Mouse (Mus musculus): ENCODE measurements at regions not wholly inside any gene's neighbourhood (a gene's known extent, or its start where the extent isn't known, plus 50 kb on each side); places are given as distances from the start of the nearest gene placed in this dataset.

- H3K36me3 ChIP-seq (replicated peaks in 1 of 2; ENCODE audit: control insufficient read depth in 1 of 2, insufficient read depth in 1 of 2, low read length in 1 of 2): no peaks in the 10 kb centered on the region
- in situ Hi-C loops (cut with MboI; ENCODE audit: low pct_ligation_motif_present, low pct_unique_long_range_greater_than_20kb, low sequenced_read_pairs) (no loop called here), dilution Hi-C loops (cut with MboI; ENCODE audit: extremely low pct_ligation_motif_present, extremely low pct_unique_long_range_greater_than_20kb, low sequenced_read_pairs) (no loop called here)
- H3K27ac ChIP-seq (ENCODE audit: insufficient read depth, low read depth): no peak overlapping the region
- no peaks in the 10 kb centered on the region for H3K79me2 ChIP-seq (replicated peaks; ENCODE audit: control insufficient read depth, extremely low read depth, insufficient read depth, poor library complexity, severe bottlenecking)
- H3K27me3 ChIP-seq (replicated peaks): peaks cover 2% of the 10 kb centered on the region
- TF ChIP-seq ZMIZ1 (IDR thresholded peaks at IDR 0.05; ENCODE audit: low read depth, low read length): no peak
- TF ChIP-seq RAD21 (IDR thresholded peaks at IDR 0.05; ENCODE audit: low read depth, low read length): no peak
- no peak for TF ChIP-seq ELF1 (IDR thresholded peaks at IDR 0.05; ENCODE audit: low read depth, low read length)
- TF ChIP-seq MAX (IDR thresholded peaks at IDR 0.05; ENCODE audit: low read length): no peak
- TF ChIP-seq UBTF (IDR thresholded peaks at IDR 0.05; ENCODE audit: low read depth, low read length): no peak
- no peak for TF ChIP-seq RCOR1 (conservative IDR thresholded peaks at IDR 0.05; ENCODE audit: low read depth, low read length)
- TF ChIP-seq ETS1 (conservative IDR thresholded peaks at IDR 0.05; ENCODE audit: low read depth, low read length): no peak
- no peak for TF ChIP-seq MXI1 (IDR thresholded peaks at IDR 0.05; ENCODE audit: low read depth, low read length)
- TF ChIP-seq CTCF (conservative IDR thresholded peaks at IDR 0.05 in 1 of 2, IDR thresholded peaks at IDR 0.05 in 1 of 2; ENCODE audit: low read depth in 2 of 2, low read length in 2 of 2): no peak
- no peak for TF ChIP-seq USF1 (IDR thresholded peaks at IDR 0.05; ENCODE audit: low read depth, low read length)
- no peak for TF ChIP-seq HCFC1 (IDR thresholded peaks at IDR 0.05; ENCODE audit: low read depth, low read length)
- TF ChIP-seq KAT2A (IDR thresholded peaks at IDR 0.05; ENCODE audit: insufficient replicate concordance, low read length): no peak
- TF ChIP-seq GABPA (IDR thresholded peaks at IDR 0.05; ENCODE audit: insufficient replicate concordance, low read depth, low read length): no peak
- TF ChIP-seq SMC3 (IDR thresholded peaks at IDR 0.05; ENCODE audit: low read depth, low read length): no peak
- no peak for TF ChIP-seq MEF2A (IDR thresholded peaks at IDR 0.05; ENCODE audit: borderline replicate concordance, low read depth, low read length)
- TF ChIP-seq JUN (IDR thresholded peaks at IDR 0.05; ENCODE audit: insufficient read depth, low read depth, low read length): no peak
- TF ChIP-seq MAFK (IDR thresholded peaks at IDR 0.05; ENCODE audit: insufficient replicate concordance, low read length): no peak
- no peak for TF ChIP-seq IRF4 (IDR thresholded peaks at IDR 0.05; ENCODE audit: low read depth, low read length)
- no peak for TF ChIP-seq POLR2AphosphoS2 (IDR thresholded peaks at IDR 0.05; ENCODE audit: low read depth, low read length)
- H3K9me3 ChIP-seq (replicated peaks; ENCODE audit: low read length): no peaks in the 10 kb centered on the region
- no peaks in the 10 kb centered on the region for H3K4me1 ChIP-seq (ENCODE audit: control insufficient read depth in 1 of 2, insufficient read depth in 2 of 2)
- H3K4me2 ChIP-seq (ENCODE audit: insufficient read depth, low read depth, poor library complexity, severe bottlenecking): no peak overlapping the region
- no peak for DNase-seq (ENCODE audit: extremely low read depth)
- no peak overlapping the region for H3K4me3 ChIP-seq (replicated peaks in 1 of 3; ENCODE audit: low read depth in 2 of 3, low read length in 2 of 3, poor library complexity in 1 of 3)
- no peak overlapping the region for H3K9ac ChIP-seq (ENCODE audit: insufficient read depth, low read depth)
These were observed 186.5 kb downstream of the Snx10 start for GRCm38 (mm10) chr6:51710153-51710552.

DNA sequence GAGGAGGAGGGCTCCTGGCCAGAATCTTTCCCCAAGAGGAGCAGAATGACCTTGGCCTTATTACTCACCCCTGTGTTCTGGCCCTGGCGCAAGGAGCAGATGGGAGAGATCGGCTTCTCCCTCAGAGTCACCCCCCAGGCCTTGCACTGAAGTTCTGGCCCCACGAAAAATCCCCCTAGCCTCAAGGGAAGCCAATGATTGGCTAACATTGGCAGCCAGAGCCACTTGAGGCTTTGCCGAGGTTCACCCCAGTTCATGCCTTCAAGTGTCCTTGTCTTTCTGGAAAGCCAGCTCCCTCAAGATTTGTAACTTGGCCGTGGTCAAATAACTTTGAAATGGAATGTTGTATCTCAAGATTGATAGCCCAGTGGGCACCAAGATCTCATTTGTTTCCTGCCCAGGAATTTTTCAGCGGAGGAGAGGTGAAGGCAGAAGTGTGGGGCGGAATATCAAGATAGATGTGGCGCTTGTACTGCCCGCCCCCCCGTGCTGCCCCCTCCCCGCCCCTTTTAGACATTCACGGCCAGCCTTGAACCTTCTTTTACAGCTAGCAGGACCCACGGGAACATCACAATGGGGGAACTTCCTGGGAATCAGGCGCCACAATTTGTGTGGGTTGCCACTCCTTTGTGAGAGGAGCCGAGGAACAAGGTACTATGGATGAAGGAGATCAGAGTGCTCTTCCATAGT lies 187.4 kb downstream of the Snx10 start:
- Histone ChIP-seq H3K27ac (ENCODE audit: insufficient read depth, low read depth) (no peak overlapping the region), H3K9me3 (replicated peaks; ENCODE audit: low read length) (no peaks in the 10 kb centered on the region), H3K4me1 (ENCODE audit: control insufficient read depth in 1 of 2, insufficient read depth in 2 of 2) (no peaks in the 10 kb centered on the region), H3K27me3 (replicated peaks) (peaks cover 2% of the 10 kb centered on the region), H3K4me2 (ENCODE audit: insufficient read depth, low read depth, poor library complexity, severe bottlenecking) (no peak overlapping the region), H3K79me2 (replicated peaks; ENCODE audit: control insufficient read depth, extremely low read depth, insufficient read depth, poor library complexity, severe bottlenecking) (no peaks in the 10 kb centered on the region), H3K9ac (ENCODE audit: insufficient read depth, low read depth) (no peak overlapping the region), H3K36me3 (replicated peaks in 1 of 2; ENCODE audit: control insufficient read depth in 1 of 2, insufficient read depth in 1 of 2, low read length in 1 of 2) (no peaks in the 10 kb centered on the region), H3K4me3 (replicated peaks in 1 of 3; ENCODE audit: low read depth in 2 of 3, low read length in 2 of 3, poor library complexity in 1 of 3) (no peak overlapping the region)
- in situ Hi-C loops (cut with MboI; ENCODE audit: low pct_ligation_motif_present, low pct_unique_long_range_greater_than_20kb, low sequenced_read_pairs): no loop called here
- dilution Hi-C loops (cut with MboI; ENCODE audit: extremely low pct_ligation_motif_present, extremely low pct_unique_long_range_greater_than_20kb, low sequenced_read_pairs): no loop called here
- no peak for DNase-seq (ENCODE audit: extremely low read depth)
- no peak for TF ChIP-seq ZNF384 (IDR thresholded peaks at IDR 0.05; ENCODE audit: low read depth, low read length)
- TF ChIP-seq TCF12 (IDR thresholded peaks at IDR 0.05; ENCODE audit: low read depth, low read length): no peak
- TF ChIP-seq NELFE (IDR thresholded peaks at IDR 0.05; ENCODE audit: low read depth, low read length): no peak
- TF ChIP-seq CHD2 (IDR thresholded peaks at IDR 0.05; ENCODE audit: low read length): no peak
- TF ChIP-seq MAFK (IDR thresholded peaks at IDR 0.05; ENCODE audit: insufficient replicate concordance, low read length): no peak
- no peak for TF ChIP-seq JUN (IDR thresholded peaks at IDR 0.05; ENCODE audit: insufficient read depth, low read depth, low read length)
- TF ChIP-seq SMC3 (IDR thresholded peaks at IDR 0.05; ENCODE audit: low read depth, low read length): no peak
- TF ChIP-seq ZC3H11A (IDR thresholded peaks at IDR 0.05; ENCODE audit: low read depth, low read length): no peak
- no peak for TF ChIP-seq JUND (conservative IDR thresholded peaks at IDR 0.05; ENCODE audit: low read depth, low read length)
